Mouse (Mus musculus) retina, adult 2 months (tissue): ENCODE results near the gene Pja2.
A peak's percentile ranks its signal among the peaks of the same experiment; 100 is the strongest.
"Not testable (repeated sequence)": the region's sequence is repeated elsewhere in the genome, so short reads cannot be mapped to it uniquely, and the experiment has no call there.

Experiments used
- DNase-seq: peaks from one replicate; pipeline ENCODE4 v3.0.0-alpha.2; 2012; ENCODE audit warnings: low read depth, low spot score

The Pja2 gene

DNA sequence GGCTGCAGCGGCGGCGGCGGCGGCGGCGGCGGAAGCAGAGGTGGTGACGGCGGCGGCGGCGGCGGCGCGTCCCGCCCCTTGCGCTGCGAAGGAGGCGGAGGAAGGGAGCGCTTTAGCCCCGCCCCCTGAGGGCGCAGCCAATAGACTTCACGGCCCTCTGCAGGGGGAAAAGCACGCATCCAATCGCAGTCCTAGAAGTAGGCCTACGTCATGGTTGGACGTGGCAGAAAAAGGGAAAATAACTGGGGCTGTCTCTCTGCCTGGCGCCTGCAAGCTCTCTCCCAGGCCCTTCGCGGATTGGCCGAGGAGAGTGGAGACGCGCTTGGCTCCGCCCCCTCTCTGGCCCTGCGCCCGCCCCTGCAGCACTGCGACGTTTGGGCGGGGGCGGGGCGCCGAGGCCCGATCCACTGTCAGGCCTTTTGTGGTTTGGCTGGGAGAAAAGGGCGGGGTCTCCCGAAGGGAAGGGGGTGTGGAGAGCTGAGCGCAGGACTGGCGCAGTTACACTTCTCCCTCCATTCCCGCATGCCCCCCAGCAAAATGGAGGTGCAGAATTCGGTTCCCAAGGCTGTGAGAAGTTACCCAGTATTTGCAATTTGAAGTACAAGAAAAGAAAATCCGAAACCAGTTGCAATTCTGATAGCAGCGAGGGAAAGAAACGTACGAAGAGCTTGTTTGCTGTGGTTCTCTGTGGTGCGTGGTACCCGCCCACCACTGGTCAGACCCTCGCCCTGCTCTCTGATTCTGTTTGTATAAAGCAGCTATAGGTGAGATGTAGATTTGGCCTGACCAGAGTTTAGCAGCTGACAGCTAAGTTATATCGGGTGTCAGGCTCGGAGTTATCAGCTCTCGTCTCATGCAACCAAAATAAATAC is at the start of gene Pja2:
Gene Pja2 (minus strand): TSS at position 19 of the 872 bp plus-strand sequence.
- DNase-seq = peak; percentile 98

DNA sequence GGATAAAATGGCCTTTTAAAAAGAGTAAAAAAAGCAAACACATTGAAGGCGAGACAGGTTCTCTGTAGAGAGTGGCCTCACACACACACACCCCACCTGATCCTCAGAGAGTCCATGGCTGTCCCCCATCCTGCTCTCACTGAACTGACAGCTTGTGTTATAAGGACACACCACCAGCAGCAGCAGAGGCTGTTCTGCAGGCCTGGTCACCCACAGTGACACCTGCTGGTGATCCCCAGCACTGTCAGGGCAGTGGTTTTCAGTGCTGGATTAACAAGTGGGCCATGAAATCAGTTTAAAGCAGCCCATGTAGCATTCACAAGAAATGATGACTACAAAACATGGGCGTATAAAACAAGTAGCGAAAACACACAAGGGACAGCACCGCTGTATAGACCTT is 43.6 kb upstream of the Pja2 start:
- peak; percentile 38 for DNase-seq

DNA sequence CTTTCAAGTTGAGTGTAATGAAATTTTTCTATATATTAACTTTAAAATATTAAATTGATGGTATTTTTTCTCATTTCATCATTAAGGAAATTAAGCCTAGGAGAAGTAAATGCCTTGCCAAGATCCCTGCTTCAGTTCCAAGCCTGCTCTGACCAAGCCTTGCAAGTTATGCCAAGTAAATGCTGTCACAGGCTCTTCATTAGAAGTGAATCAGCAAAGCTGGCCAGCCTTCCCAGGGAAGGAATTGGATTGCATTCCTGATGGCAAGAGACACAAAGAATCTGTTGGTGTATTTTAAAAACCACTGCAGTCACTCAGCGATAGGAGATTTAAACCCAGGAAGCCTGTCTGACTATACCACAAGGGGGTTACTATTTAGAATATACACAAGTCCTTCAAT is 32.0 kb upstream of the Pja2 start:
- DNase-seq = no peak

DNA sequence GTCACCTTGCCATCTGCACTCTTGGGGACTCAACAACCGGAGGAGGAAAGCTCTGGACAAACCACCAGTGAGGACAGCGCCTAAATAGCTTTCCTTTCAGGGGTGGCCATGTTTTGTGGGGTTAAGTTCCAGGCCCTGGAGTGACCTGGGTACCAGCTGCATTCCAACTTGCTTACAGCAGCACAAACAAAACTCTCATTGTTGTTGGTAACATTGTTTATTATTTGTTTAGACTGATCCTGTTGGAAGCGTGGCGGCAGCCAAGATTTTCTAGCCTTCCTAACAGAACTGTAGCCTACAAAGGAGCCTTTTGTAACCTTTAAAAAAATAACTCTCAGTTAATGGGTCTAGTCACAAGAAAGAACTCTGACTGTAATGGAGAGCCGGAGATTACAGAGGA is 30.9 kb upstream of the Pja2 start:
- no peak for DNase-seq

DNA sequence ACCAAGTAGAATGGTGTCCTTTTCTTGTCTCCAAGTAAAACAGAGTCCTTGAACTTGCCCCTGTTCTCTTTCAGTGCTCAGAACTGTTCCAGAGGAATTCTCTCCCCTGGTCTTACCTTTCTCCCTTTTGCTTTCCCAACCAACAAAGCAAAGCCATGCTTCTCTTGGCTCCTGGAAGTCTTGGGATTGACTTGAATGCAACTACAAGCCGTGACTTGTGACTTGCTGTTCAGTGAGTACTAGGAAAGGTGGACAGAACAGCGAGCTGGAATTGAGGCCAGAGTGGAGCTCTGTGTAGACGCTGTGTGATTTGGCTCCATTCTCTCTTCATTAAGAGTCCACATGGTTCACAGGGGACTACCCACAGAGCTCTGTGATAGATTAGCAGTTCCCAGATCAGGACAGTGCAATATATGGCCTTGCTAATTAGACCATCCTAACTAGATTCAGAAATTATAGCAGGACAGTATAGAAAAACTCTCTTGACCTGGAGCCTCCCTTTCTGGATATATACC is 30.3 kb upstream of the Pja2 start:
- DNase-seq = no peak

DNA sequence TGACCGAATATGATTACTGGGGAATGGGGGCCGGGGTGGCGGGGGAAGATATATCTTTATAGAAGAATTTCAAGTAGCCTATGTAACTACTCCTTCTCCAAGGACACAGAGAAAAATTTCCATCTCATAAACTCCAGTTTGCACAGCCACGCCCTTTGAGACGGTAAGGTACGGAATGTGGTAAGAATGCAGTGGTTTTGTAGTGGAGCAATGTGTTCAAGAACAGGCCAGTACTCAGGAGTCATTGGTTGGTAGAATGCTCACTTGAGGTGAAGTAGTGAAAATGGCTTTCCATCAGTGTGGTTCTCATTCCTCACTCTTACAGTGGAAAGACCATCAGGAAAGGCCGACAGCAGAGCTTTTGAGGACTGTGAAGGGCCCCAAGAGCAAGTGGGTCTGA is 22.2 kb upstream of the Pja2 start:
- DNase-seq = no peak

DNA sequence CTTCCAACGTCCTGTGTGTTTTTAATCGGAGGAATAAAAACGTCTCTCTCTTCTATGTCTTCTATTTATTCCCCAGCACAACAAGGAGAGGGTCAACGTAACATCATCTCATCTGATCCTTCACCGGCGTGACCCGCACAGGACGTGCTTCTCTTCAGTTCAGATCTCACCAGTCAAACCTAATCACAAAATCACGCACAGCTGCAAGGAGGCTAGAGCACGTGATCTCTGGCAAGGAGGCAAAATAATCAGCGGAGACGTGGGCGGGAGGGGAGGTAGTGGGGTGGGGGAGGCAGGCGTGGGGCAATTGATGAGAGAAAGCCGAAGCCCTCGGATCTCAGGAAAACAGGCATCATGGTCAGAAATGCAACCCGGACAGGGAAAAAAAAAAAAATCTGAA is 14.4 kb upstream of the Pja2 start:
- DNase-seq = no peak

DNA sequence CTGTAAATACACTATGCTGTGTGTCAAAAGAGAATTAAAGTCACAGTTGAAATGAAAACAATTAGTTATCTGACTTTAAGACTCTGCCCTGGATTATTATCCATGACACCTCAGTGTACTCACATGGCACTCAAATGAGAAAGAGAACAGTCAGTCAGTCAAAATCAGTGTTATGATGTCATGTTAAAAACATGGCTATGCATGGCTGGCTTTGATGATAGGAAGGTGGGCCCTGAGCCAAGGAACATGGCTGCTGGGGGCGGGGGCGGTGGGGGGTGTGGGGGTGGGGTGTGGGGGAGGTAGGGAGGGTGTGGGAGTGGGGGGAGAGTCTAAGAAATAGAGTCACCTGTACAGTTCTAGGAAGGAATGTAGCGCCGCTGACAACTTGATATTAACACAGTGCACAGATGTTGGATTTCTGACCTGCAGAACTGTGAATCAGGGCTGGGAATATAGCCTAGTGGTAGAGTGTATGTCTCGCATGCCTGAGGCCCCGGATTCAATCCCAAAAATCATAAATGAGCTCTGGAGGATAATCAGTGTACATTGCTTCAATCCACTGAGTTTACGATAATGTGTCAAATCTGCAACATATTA is 13.0 kb upstream of the Pja2 start:
- no peak for DNase-seq

DNA sequence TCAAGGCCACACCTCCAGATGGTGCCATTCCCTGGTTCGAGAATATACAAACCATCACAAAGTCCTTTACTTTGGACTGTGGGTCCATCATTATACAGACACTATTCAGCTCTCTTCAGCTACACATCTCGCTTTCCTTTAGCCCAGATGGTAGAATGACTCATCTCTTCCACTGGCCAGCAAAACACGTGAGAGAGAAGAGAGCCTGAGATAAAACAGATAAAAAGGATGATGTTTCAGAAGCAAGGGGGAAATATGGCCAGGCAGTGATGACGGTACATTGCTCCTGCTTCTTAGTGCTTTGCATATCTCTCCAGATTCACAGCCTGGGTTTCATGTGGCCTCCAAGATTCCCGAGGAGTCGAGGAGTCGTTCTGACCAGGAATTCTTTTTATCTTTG is 10.0 kb upstream of the Pja2 start:
- no peak for DNase-seq

DNA sequence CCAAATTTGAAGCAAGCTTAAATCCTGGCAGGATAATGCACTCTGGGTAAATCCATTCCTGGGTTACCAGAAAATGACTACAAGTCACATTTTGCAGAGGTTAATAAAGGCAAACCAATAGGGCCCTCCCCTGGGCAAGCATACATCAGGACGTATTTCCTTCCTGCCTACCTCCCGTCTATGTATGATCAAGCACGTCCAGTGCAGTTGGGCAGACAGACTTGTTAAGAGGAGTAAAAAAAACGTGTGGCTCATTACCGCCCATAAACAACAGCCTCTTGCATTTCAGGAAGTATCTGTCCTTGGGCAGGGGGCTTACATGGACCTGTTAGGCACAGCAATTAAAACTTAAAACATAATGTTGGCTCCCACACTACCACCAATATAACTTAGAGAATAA is 8.0 kb upstream of the Pja2 start:
- DNase-seq = no peak

DNA sequence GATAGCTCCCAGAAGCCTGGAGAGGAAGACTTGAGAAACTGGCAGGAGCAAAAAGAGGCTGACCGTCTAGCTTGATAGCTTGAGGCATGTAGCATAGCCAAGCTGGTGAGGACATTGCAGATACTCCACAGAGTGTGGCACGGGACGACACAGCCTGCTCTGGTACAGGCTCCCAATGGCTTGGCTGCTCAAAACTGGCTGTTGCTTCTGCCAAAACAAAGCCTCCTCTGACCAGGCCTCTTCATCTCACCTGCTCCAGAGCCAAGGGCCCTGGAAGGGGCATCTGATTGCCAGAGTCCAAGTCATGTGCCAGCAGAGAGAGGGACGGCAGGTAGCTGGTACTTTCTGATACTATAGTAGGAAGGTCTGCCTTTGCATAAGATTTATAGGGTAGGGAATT is 5.5 kb upstream of the Pja2 start:
- no peak for DNase-seq

DNA sequence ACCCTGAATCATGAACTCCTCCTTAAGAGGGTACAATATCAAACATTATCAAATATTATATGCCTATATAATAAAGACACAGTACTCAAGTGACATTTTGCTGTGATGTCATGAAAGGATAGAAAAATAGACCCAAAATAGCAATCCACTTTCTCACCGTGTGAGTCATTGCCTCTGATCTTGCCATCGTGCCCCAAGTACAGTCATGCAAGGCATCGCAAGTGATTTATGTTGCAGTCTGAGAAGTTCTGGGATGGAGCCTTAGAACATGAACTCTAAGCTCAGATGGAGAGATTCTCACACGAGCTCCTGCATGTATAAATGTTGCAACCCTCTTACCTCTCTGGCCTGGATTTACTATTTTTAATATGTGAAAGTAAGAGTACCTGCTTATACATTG is 2.2 kb upstream of the Pja2 start:
- DNase-seq = no peak

DNA sequence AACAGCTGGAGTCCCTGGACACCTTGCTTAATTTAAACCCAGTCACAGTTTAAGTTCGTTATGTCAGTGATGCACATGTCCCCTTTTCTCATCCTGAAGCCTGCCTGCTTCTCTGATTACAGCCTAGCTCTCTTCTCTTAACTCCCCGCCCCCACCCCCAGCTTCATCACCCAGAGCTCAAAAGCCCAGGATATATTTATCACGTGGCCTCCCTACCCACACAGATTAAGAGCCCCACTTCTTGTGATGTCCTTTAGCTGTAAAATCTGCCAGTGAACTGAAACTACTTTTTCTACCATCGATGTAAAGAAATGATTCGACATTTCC is 1.0 kb upstream of the Pja2 start:
- DNase-seq = peak; percentile 42

DNA sequence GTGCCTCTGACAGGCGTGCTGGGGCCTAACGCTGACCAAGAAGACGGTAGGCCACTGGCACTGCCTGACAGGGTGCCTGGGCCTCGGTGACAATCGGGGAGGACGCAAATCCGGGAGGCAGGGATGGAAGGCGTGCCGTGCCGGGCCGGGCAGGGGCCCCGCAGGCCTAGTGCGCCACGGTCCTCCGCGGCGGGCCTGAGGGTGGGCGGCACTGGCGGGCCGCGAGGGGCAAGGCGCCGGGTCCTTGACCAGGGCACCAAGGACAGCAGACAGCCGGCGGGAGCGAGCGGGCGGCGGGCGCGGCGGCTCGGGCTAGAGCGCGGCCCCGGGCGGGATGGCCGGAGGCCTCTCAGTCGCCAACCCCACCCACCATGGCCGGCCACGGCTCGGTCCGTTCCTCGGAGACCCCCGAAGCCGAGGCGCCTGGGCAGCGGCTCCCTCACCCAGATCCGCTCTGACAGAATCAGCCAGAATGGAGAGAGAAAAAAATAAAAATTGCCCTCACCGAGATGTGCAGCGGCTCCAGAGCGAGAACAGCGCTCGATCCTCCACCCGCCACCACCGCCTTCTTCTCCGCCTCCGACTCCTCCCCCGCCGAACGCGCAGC is 322 bp downstream of the Pja2 start:
- no peak for DNase-seq

DNA sequence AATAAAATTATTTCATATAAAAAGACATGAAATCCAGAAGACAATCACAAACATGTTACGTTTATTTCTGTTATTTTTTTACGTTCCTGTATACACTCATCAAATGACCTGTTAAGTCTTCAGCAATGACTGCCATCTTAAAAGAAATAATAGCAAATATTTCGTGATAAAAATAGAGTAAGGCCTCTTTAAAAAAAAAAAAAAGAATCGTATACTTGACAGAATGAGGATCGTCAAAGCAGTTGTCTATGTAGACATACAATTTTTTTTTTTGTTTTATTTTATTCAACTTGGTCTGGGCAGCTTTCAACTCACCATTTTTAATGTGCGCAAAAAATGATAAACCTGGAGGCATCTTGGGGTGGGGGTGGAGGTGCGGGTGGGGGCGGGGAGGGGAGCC is 831 bp downstream of the Pja2 start:
- no peak for DNase-seq

DNA sequence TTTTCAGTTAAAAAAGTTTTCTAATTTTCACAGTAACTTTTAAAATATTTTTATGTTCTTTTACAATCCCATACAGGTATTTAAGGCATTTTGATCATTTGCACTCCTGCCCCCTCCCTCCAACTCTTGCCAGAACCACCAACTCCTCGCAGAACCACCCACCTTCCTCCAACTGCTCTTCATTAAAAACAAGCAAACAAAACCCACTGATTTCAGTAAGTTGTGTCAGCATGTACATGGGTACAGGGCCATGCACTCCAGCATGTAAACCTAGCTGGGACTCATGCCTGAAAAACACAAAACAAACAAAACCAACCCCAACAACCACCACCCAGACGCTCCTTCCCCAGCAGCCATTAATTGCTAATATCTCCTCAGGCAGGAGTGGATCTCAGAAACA is 7.2 kb downstream of the Pja2 start:
- no peak for DNase-seq

DNA sequence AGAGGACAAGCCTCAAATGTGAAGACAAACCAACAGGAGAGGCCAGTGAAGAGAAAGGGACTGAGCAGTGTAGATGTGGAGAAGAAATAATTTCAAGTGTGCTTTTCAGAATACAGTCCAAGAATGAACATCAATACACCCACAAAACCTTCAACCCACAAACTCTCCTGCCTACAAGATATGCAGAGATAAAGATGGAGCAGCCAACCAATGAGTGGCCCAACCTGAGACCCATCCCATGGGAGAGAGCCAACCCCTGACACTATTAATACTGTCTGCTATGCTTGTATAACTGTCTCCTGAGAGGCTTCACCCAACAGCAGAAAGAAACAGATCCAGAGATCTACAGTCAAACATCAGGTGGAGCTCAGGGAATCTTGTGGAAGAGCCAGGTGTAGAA is 16.3 kb downstream of the Pja2 start:
- DNase-seq = no peak

DNA sequence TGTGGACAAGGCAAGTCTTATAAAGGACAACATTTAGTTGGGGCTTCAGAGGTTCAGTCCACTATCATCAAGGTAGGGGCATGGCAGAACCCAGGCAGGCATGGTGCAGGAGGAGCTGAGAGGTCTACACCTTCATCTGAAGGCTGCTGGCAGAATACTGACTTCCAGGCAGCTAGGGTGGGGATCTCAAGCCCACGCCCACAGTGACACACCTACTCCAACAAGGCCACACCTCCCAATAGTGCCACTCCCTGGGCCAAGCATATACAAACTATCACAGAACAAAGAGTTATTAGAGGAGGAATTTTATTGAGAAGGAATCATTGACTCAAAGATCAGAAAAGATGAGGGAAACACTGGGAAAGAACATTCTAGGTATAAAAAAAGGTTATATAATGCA is 17.2 kb downstream of the Pja2 start:
- DNase-seq = not testable (repeated sequence)

DNA sequence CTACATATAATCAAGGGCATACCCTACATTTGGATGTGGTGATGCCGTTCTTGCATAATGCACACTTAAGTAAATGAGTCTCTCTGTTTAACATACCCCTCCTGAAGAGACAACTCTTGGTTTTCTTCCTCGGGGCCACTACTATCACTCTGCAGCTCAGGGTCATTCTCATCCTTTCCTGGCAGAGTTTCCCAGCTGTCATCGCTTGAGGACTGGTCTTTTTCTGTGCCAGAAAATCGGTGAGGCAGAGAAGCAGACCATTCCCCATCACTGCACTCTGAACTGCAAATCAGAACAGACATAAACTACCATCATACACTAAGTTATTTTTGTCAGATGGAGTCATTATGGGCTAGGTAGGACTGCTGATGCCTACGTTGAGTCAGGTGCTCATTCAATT is 34.1 kb downstream of the Pja2 start:
- no peak for DNase-seq

DNA sequence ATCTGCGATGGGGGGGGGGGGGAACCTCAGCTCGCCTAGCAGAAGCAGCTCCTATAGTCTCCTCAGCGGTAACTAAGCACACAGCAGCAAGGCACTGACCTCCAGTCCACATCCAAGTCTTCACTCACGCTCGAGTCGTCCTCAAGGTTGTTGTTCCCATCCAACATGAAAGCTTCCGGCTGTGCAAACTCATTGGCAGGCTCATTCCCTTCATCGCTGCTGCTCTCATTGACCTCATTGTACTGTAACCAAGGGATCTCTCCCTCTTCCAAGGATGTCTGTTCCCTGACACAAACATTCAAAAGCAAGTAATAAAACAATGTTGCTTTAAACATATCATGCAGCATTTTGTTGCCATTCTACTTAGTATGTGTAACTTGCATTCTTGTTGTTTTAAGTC is 39.0 kb downstream of the Pja2 start:
- DNase-seq = no peak

DNA sequence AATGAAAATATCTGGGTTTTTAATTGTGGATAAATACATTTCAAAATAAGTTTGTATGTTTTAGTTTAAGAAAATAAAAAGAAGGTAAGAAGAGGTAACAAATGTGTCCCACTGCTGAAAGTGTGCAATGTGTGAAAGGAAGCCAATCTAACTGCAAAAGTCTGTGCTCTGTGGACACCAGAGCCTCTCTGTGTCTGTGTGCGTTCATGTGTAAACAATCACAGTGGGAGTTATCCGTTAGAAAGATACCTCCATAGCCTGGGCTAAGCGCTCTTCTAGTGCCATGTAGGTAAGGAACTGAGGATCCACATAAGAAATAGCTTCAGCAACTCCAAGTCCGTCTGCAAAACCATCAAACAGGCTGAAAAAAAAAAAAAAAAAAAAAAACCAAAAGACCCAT is 42.0 kb downstream of the Pja2 start:
- DNase-seq = no peak

DNA sequence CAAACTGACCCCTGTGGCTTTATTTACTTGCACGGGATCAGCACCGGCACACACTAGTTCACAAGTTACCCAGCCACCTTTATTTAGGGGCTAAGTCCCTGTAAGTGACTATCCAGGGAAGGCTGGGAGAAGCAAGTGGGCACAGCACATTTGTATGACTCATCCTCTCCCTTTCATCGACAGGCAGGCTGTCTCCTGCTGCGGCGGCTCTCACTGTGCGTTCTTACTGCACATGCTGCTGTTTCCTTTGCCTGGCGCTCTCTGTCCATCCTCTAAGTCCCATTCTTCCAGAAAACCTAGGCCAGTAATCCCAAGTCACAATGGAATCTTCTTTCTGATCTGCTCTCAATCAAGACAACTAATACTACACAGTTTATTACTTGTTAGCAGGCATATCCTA is 43.7 kb downstream of the Pja2 start:
- no peak for DNase-seq

DNA sequence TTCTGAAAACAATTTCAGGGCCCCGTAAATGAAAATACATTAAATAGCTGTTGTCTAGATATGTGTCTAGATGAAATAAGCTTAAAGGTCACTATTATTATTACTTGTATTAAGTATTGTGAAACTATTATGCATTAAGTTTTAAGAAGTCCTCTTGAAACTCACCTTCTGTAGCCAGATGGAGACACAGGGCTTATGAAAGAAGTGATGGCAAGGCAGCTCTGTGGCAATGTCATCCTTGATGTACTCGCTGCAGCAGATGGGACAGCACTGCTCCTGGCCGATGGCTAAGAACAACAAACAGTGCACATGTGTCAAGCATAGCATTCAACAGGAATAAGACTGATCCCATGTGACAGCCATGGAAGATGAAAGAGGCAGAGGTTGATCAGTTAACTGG is 44.9 kb downstream of the Pja2 start:
- DNase-seq = no peak
